Mouse (Mus musculus) kidney, postnatal 0 days (tissue): ENCODE results near the gene Gm5089. TPM values are rescaled to one million over a fixed set of nuclear protein-coding genes. Genes with fewer than 3 reads are reported as not detected.

Experiments
- ATAC-seq: fragments of 200-750 bp; cut with Nextera tagmentation; replicated peaks from 2 replicates; pipeline ENCODE4 v1.8.0; 2017; ENCODE audit warnings: low read depth, moderate number of reproducible peaks, moderate TSS enrichment, moderate library complexity; ENCODE audit not compliant: low FRiP score
- DNase-seq: peaks from one replicate; pipeline ENCODE4 v3.0.0-alpha.2; 2016; ENCODE audit warnings: low spot score
- H3K27ac ChIP-seq: fragments of 300-500 bp; sonication (generic); 2 replicates; pipeline ENCODE4 v1.5.1; 2014; ENCODE audit warnings: mild to moderate bottlenecking
- H3K27me3 ChIP-seq: fragments of 300-500 bp; sonication (generic); 2 replicates; pipeline ENCODE4 v1.6.1; 2014; ENCODE audit warnings: low read length, mixed read lengths; ENCODE audit not compliant: insufficient read depth
- H3K36me3 ChIP-seq: fragments of 300-500 bp; sonication (generic); 2 replicates; pipeline ENCODE4 v1.6.1; 2014; ENCODE audit warnings: low read length, mixed read lengths; ENCODE audit not compliant: insufficient read depth
- H3K4me1 ChIP-seq: fragments of 300-500 bp; sonication (generic); replicated peaks from 2 replicates; pipeline ENCODE4 v1.6.1; 2014; ENCODE audit warnings: antibody characterized with exemption, low read length, mixed read lengths; ENCODE audit not compliant: insufficient read depth
- H3K4me2 ChIP-seq: fragments of 300-500 bp; sonication (generic); 2 replicates; pipeline ENCODE4 v1.6.1; 2014; ENCODE audit warnings: mild to moderate bottlenecking, low read length, moderate library complexity, mixed read lengths
- H3K4me3 ChIP-seq: fragments of 300-500 bp; sonication (generic); replicated peaks from 2 replicates; pipeline ENCODE4 v1.5.1; 2014; ENCODE audit warnings: low read depth, low read length
- H3K9ac ChIP-seq: fragments of 300-500 bp; sonication (generic); 2 replicates; pipeline ENCODE4 v1.6.1; 2014; ENCODE audit warnings: low read depth, low read length
- H3K9me3 ChIP-seq: fragments of 300-500 bp; sonication (generic); replicated peaks from 2 replicates; pipeline ENCODE4 v1.6.1; 2016; ENCODE audit warnings: low read length, inconsistent platforms, mixed read lengths
- CTCF ChIP-seq: IDR thresholded peaks from 2 replicates; pipeline ENCODE4 v1.5.1; 2016; ENCODE audit warnings: antibody characterized with exemption, low read depth, mild to moderate bottlenecking, moderate library complexity
- WGBS: fragments of 180-500 bp; shearing (Covaris S2); extraction: QIAGEN DNeasy Blood & Tissue Kit; methylation state at CpG from one replicate; pipeline ENCODE4 v1.1.7; 2014; 5-methylcytosine and 5-hydroxymethylcytosine counted together
- polyA plus RNA-seq: library from polyadenylated mRNA; unstranded; fragments of >200 nt; fragmentation: Nextera tagmentation; extraction: Ambion mirVana; gene quantifications from 2 replicates; pipeline ENCODE4 v1.2.1, GENCODE M21; 2015

Gene Gm5089
- polyA plus RNA-seq, 1 experiment from 2014 or later: not detected

DNA sequence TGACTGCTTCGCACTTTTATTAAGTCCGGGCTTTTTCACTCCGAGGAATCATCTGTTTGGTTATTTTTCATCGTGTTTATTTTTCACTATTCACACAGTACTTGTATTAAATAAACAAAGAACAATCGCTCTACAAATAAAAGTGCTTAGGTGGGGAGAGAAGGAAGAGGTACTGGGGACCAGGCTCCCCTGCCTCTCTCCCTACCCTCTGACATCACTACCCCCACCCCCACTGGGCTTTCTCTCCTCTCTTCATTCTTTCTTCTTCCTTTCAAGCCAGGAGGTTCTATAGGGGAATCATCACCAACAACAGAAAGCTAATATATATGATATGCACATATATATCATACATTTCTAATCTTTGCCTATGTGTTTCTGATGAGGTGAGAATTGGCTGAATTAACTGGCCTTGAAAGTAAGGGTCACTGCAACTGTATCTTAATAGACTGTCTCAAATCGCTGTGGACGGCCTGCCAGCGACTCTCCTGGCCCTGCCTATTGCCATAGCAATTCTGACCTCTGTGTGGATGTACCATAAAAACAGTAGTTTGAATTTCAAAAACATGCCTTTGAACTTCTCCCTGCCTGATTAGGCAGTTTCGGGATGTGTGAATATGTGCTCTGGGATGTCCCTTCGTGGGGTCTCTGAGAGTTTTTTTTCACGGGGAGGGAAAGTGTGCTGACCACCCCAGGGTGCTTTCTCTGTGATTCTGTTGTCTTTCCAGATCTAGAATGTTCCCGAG, 3.3 kb upstream of the Gm5089 start:
- H3K27ac ChIP-seq: no peak overlapping the region
- ATAC-seq (no peak), DNase-seq (no peak)
- H3K4me2 ChIP-seq: peak overlapping the region; percentile 44
- H3K9me3 ChIP-seq: no peaks in the 10 kb centered on the region
- H3K36me3 ChIP-seq: no peaks in the 10 kb centered on the region
- WGBS: 21% methylated on average over 12 of the region's 12 CpGs
- peak overlapping the region; percentile 17; the same call in 1 of the 2 replicates for H3K4me3 ChIP-seq
- TF ChIP-seq CTCF: no peak
- peaks cover 68% of the 10 kb centered on the region for H3K27me3 ChIP-seq
- H3K9ac ChIP-seq: no peak overlapping the region
- H3K4me1 ChIP-seq: peaks cover 10% of the 10 kb centered on the region; the same call in 1 of the 2 replicates

- Histone ChIP-seq H3K27me3 (peaks cover 72% of the 10 kb centered on the region), H3K4me1 (peaks cover 10% of the 10 kb centered on the region; the same call in 1 of the 2 replicates), H3K27ac (no peak overlapping the region), H3K9ac (no peak overlapping the region), H3K36me3 (no peaks in the 10 kb centered on the region), H3K9me3 (no peaks in the 10 kb centered on the region), H3K4me2 (peak overlapping the region; percentile 44), H3K4me3 (peak overlapping the region; percentile 17; the same call in 1 of the 2 replicates)
- TF ChIP-seq CTCF: 0 out of 2 replicates have a peak, but pooled peaks have one; percentile 31
- ATAC-seq (no peak; the same call in 1 of the 2 replicates), DNase-seq (peak; percentile 35)
- 6% methylated on average over 32 of the region's 32 CpGs for WGBS
These were observed 2.6 kb upstream of the Gm5089 start for GRCm38 (mm10) chr14:122453388-122453995.

DNA sequence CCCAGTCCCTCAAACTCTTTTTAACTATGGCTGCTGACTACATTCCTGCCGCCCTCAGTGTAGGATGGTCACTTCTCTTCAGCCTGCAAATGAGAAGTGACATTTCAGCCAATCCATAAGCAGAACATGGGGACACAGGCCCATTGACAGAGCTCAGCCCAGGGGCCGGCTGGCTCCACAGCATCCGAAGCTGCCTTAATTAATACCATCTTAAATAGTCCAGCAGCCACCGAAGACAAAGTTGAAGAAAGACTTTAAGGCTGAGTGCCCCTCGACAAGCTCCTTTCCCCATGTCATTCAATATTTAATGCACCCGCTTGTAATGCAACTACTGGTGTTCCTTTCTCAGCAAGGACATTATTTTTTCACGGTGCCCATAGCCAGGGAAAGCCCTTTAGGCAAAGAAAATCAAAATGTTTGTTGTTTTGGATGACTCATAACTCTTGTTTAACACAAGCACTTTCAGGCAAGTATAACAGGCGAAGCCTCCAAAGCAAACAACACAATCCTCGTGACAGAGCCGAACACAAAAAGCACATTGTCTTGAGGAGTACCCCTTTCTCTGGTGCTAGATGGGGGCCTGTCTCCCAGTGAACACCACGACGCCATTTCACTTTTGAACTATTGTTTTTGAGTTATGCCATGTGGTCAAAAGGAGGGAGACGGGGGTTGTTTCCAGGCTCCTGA, 1.9 kb upstream of the Gm5089 start:
- peak overlapping the region; percentile 44; the same call in 1 of the 2 replicates for H3K4me2 ChIP-seq
- peaks cover 10% of the 10 kb centered on the region; the same call in 1 of the 2 replicates for H3K4me1 ChIP-seq
- H3K9ac ChIP-seq: no peak overlapping the region
- ATAC-seq (no peak), DNase-seq (no peak)
- H3K4me3 ChIP-seq: no peak overlapping the region
- H3K9me3 ChIP-seq: no peaks in the 10 kb centered on the region
- no peak overlapping the region for H3K27ac ChIP-seq
- no peaks in the 10 kb centered on the region for H3K36me3 ChIP-seq
- no peak for TF ChIP-seq CTCF
- peaks cover 74% of the 10 kb centered on the region for H3K27me3 ChIP-seq
- 34% methylated on average over 13 of the region's 13 CpGs for WGBS

DNA sequence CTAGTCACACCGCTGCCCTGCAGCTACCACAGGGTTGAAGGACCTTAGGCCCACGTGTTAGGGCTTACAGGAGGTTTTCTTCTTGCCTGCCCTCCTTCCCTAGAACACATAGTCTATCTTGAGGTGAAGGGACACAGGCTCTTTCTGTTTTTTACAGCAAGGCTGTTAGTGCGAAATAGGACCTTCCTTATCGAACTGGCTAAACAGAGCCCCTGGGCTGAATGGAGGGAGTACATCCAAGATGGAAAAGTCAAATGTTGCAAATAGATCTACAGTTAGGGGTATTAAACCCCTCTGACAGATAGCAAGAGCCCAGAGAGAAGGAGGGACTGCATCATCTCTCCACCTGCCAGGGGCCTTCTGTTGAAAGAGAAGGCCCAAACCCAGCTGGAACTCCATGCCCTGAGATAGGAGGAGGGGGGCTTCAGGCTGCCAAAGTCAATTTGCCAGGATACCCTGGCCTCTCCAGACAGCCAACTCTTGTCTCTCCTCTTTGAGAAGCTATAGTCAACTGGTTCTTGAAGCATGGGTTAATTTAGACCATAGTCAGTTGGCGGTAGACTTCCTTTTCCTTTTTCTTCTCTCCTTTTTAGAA, 733 bp upstream of the Gm5089 start:
- Histone ChIP-seq H3K27me3 (peaks cover 76% of the 10 kb centered on the region), H3K4me3 (no peak overlapping the region), H3K9ac (no peak overlapping the region), H3K27ac (no peak overlapping the region), H3K9me3 (no peaks in the 10 kb centered on the region), H3K4me2 (no peak overlapping the region), H3K4me1 (peaks cover 10% of the 10 kb centered on the region; the same call in 1 of the 2 replicates), H3K36me3 (no peaks in the 10 kb centered on the region)
- DNase-seq: no peak
- no peak for ATAC-seq
- no peak for TF ChIP-seq CTCF
- 71% methylated on average over 5 of the region's 5 CpGs for WGBS

GRCm38 (mm10) chr14:122449601-122450495, 1.1 kb downstream of the Gm5089 start:
- Histone ChIP-seq H3K27ac (no peak overlapping the region), H3K4me1 (peaks cover 10% of the 10 kb centered on the region; the same call in 1 of the 2 replicates), H3K4me2 (peak overlapping the region; percentile 54), H3K9ac (no peak overlapping the region), H3K9me3 (no peaks in the 10 kb centered on the region), H3K36me3 (no peaks in the 10 kb centered on the region), H3K4me3 (peak overlapping the region; percentile 27), H3K27me3 (peaks cover 62% of the 10 kb centered on the region)
- TF ChIP-seq CTCF: no peak
- no peak for ATAC-seq
- DNase-seq: no peak
- WGBS: 3% methylated on average over 29 of the region's 29 CpGs
